Mouse (Mus musculus) urinary bladder, postnatal 4 days (tissue): ENCODE results near the gene Nhlrc3.

Experiments used
- DNase-seq, 2 experiments: peaks; one replicate each; pipeline ENCODE4 v3.0.0; 2021 to 2022; ENCODE audit warnings: low spot score in 2 of 2

The Nhlrc3 gene

GRCm38 (mm10) chr3:53454561-53454960 is 8.6 kb downstream of the Nhlrc3 start:
- DNase-seq, result no peak

- DNase-seq, result no peak
Observed at GRCm38 (mm10) chr3:53454005-53454404, 9.1 kb downstream of the Nhlrc3 start.

GRCm38 (mm10) chr3:53453346-53453745 is 9.8 kb downstream of the Nhlrc3 start:
- peak in 1 of 2 experiments; percentile 8 for DNase-seq

GRCm38 (mm10) chr3:53452351-53452750 is 10.8 kb downstream of the Nhlrc3 start:
- DNase-seq, result peak; percentile 44 to 58

- peak in 1 of 2 experiments; percentile 50 for DNase-seq
Observed at GRCm38 (mm10) chr3:53450666-53451065, 12.5 kb downstream of the Nhlrc3 start.

- DNase-seq, result peak in 1 of 2 experiments; percentile 46
Observed at GRCm38 (mm10) chr3:53448208-53448607, 14.9 kb downstream of the Nhlrc3 start.

GRCm38 (mm10) chr3:53446801-53447200 is 16.3 kb downstream of the Nhlrc3 start:
- peak in 1 of 2 experiments; percentile 50 for DNase-seq

GRCm38 (mm10) chr3:53445540-53445939 is 17.6 kb downstream of the Nhlrc3 start:
- DNase-seq, result peak in 1 of 2 experiments; percentile 17

GRCm38 (mm10) chr3:53436550-53436949 is 26.6 kb downstream of the Nhlrc3 start:
- DNase-seq, result peak in 1 of 2 experiments; percentile 6

GRCm38 (mm10) chr3:53434610-53435009 is 28.5 kb downstream of the Nhlrc3 start:
- DNase-seq, result no peak

GRCm38 (mm10) chr3:53423576-53423975 is 39.6 kb downstream of the Nhlrc3 start:
- no peak for DNase-seq

GRCm38 (mm10) chr3:53422691-53423090 is 40.4 kb downstream of the Nhlrc3 start:
- peak in 1 of 2 experiments; percentile 17 for DNase-seq

GRCm38 (mm10) chr3:53421656-53422055 is 41.5 kb downstream of the Nhlrc3 start:
- peak in 1 of 2 experiments; percentile 54 for DNase-seq

- DNase-seq, result peak in 1 of 2 experiments; percentile 19
Observed at GRCm38 (mm10) chr3:53417701-53418100, 45.4 kb downstream of the Nhlrc3 start.

- peak in 1 of 2 experiments; percentile 34 for DNase-seq
Observed at GRCm38 (mm10) chr3:53416036-53416506, 47.1 kb downstream of the Nhlrc3 start.

- peak in 1 of 2 experiments; percentile 47 for DNase-seq
Observed at GRCm38 (mm10) chr3:53413959-53414358, 49.2 kb downstream of the Nhlrc3 start.

- no peak for DNase-seq
Observed at GRCm38 (mm10) chr3:53413465-53413864, 49.7 kb downstream of the Nhlrc3 start.

GRCm38 (mm10) chr3:53412259-53412658 is 50.9 kb downstream of the Nhlrc3 start:
- DNase-seq, result no peak

GRCm38 (mm10) chr3:53410031-53410430 is 53.1 kb downstream of the Nhlrc3 start:
- no peak for DNase-seq

- DNase-seq, result no peak
Observed at GRCm38 (mm10) chr3:53407145-53407544, 56.0 kb downstream of the Nhlrc3 start.
